Comparison of ENCODE assay signal across 28 mouse cellular contexts in genomic region chrX:99521866-99522265, GRCm38 (mm10). TPM values are rescaled to one million over a fixed set of nuclear protein-coding genes. Genes with fewer than 3 reads are reported as not detected.
DNase-seq lines count a peak whose midpoint lies in the region; ATAC-seq and TF ChIP-seq lines count a peak whose summit lies in the region.
"Had no signal": no experiment of that assay in that cellular context is flagged by ENCODE, and none has a peak within 500 bp of the region (broad histone marks: within the 10 kb centered on the region; RNA-seq: fewer than 3 reads in every experiment).

No protein-coding gene starts in this region.

- TF ChIP-seq CTCF in midbrain, postnatal 0 days (IDR thresholded peaks at IDR 0.05): no peak
- TF ChIP-seq CTCF in heart, adult 2 months (IDR thresholded peaks at IDR 0.05): no peak

- TF ChIP-seq EP300 in heart, adult 2 months (IDR thresholded peaks at IDR 0.05; ENCODE audit: insufficient read depth, low read depth, low read length): no peak

- intact Hi-C loops in heart, adult 2 months (cut with DNase I): loop anchor here (2.0 to 5.0 kb wide), 3 partner anchors 53 to 163 kb away; no protein-coding TSS in a partner anchor

- no peaks in the 10 kb centered on the region for H3K36me3 ChIP-seq in forebrain, embryonic 10.5 days (replicated peaks)
- no peaks in the 10 kb centered on the region for H3K36me3 ChIP-seq in forebrain, embryonic 16.5 days (ENCODE audit: control insufficient read depth, insufficient read depth)
- no peaks in the 10 kb centered on the region for H3K36me3 ChIP-seq in midbrain, embryonic 12.5 days
- H3K36me3 ChIP-seq in midbrain, postnatal 0 days (ENCODE audit: insufficient read depth, low read length): no peaks in the 10 kb centered on the region
- H3K36me3 ChIP-seq in forebrain, embryonic 13.5 days (ENCODE audit: poor library complexity, severe bottlenecking): no peaks in the 10 kb centered on the region
- H3K36me3 ChIP-seq in stomach, embryonic 16.5 days (ENCODE audit: control insufficient read depth, insufficient read depth, low read length): no peaks in the 10 kb centered on the region
- no peaks in the 10 kb centered on the region for H3K36me3 ChIP-seq in heart, adult 2 months (ENCODE audit: control insufficient read depth, insufficient read depth, low read length)
- H3K36me3 ChIP-seq: intestine, embryonic 15.5 days; limb, embryonic 10.5 days; limb, embryonic 15.5 days; liver, embryonic 13.5 days had no signal

- peak overlapping the region; percentile 75 for H3K27ac ChIP-seq in forebrain, embryonic 10.5 days
- no peak overlapping the region for H3K27ac ChIP-seq in forebrain, embryonic 16.5 days (ENCODE audit: low read length)
- peak overlapping the region; percentile 73; the same call in 1 of the 2 replicates for H3K27ac ChIP-seq in midbrain, embryonic 12.5 days (replicated peaks)
- no peak overlapping the region for H3K27ac ChIP-seq in midbrain, postnatal 0 days (ENCODE audit: low read depth, low read length)
- peak overlapping the region; percentile 57 for H3K27ac ChIP-seq in forebrain, embryonic 13.5 days
- peak overlapping the region; percentile 19; the same call in 1 of the 2 replicates for H3K27ac ChIP-seq in stomach, embryonic 16.5 days (ENCODE audit: low read length)
- no peak overlapping the region for H3K27ac ChIP-seq in heart, adult 2 months
- H3K27ac ChIP-seq: gastrocnemius, adult 2 months; intestine, embryonic 15.5 days; limb, embryonic 15.5 days; liver, embryonic 13.5 days had no signal

- no peak for DNase-seq in forebrain, embryonic 10.5 days (ENCODE audit: extremely low spot score, low spot score)
- no peak for DNase-seq in midbrain, postnatal 0 days (ENCODE audit: low spot score)
- DNase-seq in testis, postnatal 10 days (ENCODE audit: low spot score): no peak
- DNase-seq in heart, adult 2 months: no peak
- DNase-seq: adrenal gland, adult 2 months; adrenal gland, postnatal 36 days; cerebellum, adult 8-10 months; cerebellum, postnatal 25 days; gastrocnemius, adult 2 months; heart, postnatal 14 days; kidney, adult 2 months; kidney, postnatal 4 days; liver, embryonic 13.5 days; lung, adult 18-20 months; lung, postnatal 4 days; right cerebral cortex, adult 18-20 months; thymus, postnatal 25 days had no signal

- no peak overlapping the region for H3K4me2 ChIP-seq in forebrain, embryonic 16.5 days (ENCODE audit: low read length)
- 0 out of 2 replicates have a peak overlapping the region, but pooled peaks have one; percentile 13 for H3K4me2 ChIP-seq in midbrain, embryonic 12.5 days (replicated peaks)
- H3K4me2 ChIP-seq in midbrain, postnatal 0 days (ENCODE audit: low read depth, low read length, poor library complexity, severe bottlenecking): no peak overlapping the region
- no peak overlapping the region for H3K4me2 ChIP-seq in forebrain, embryonic 13.5 days
- no peak overlapping the region for H3K4me2 ChIP-seq in stomach, embryonic 16.5 days (ENCODE audit: low read depth, low read length)
- H3K4me2 ChIP-seq: intestine, embryonic 15.5 days; limb, embryonic 15.5 days; liver, embryonic 13.5 days had no signal

- no peak; the same call in 1 of the 2 replicates for ATAC-seq in forebrain, embryonic 16.5 days
- 0 out of 2 replicates have a peak, but pooled peaks have one; percentile 1 for ATAC-seq in midbrain, embryonic 12.5 days (ENCODE audit: low FRiP score, low read depth)
- ATAC-seq in midbrain, postnatal 0 days (ENCODE audit: low FRiP score): no peak
- ATAC-seq in forebrain, embryonic 13.5 days: no peak
- ATAC-seq in stomach, embryonic 16.5 days (ENCODE audit: insufficient read depth, low FRiP score): no peak
- ATAC-seq: intestine, embryonic 15.5 days; lung, postnatal 0 days; Patski had no signal

- no peak for TF ChIP-seq POLR2A in heart, adult 2 months (IDR thresholded peaks at IDR 0.05; ENCODE audit: insufficient read depth, low read depth, low read length)

- no peak overlapping the region for H3K4me3 ChIP-seq in forebrain, embryonic 10.5 days
- H3K4me3 ChIP-seq in forebrain, embryonic 16.5 days (replicated peaks; ENCODE audit: low read length): no peak overlapping the region
- H3K4me3 ChIP-seq in midbrain, embryonic 12.5 days: no peak overlapping the region
- no peak overlapping the region for H3K4me3 ChIP-seq in midbrain, postnatal 0 days (ENCODE audit: low read depth, low read length)
- H3K4me3 ChIP-seq in forebrain, embryonic 13.5 days: no peak overlapping the region
- no peak overlapping the region for H3K4me3 ChIP-seq in stomach, embryonic 16.5 days (replicated peaks; ENCODE audit: low read length)
- H3K4me3 ChIP-seq in heart, adult 2 months: no peak overlapping the region
- H3K4me3 ChIP-seq: gastrocnemius, adult 2 months; intestine, embryonic 15.5 days; limb, embryonic 10.5 days; limb, embryonic 15.5 days; liver, embryonic 13.5 days; megakaryocyte, embryonic 14.5 days had no signal

- WGBS in forebrain, embryonic 10.5 days: 26% methylated on average over 7 of the region's 7 CpGs
- WGBS in forebrain, embryonic 16.5 days: 36% methylated on average over 7 of the region's 7 CpGs
- WGBS in midbrain, embryonic 12.5 days: 31% methylated on average over 7 of the region's 7 CpGs
- WGBS in midbrain, postnatal 0 days: 44% methylated on average over 7 of the region's 7 CpGs
- WGBS in forebrain, embryonic 13.5 days: 29% methylated on average over 7 of the region's 7 CpGs
- WGBS in stomach, embryonic 16.5 days: 68% methylated on average over 7 of the region's 7 CpGs
- 77% methylated on average over 7 of the region's 7 CpGs for WGBS in heart, adult 2 months

- H3K27me3 ChIP-seq in forebrain, embryonic 10.5 days (ENCODE audit: poor library complexity, severe bottlenecking): peaks cover 100% of the 10 kb centered on the region
- H3K27me3 ChIP-seq in forebrain, embryonic 16.5 days (replicated peaks; ENCODE audit: control insufficient read depth, insufficient read depth, low read length): peaks cover 3% of the 10 kb centered on the region; the same call in 1 of the 2 replicates
- H3K27me3 ChIP-seq in midbrain, embryonic 12.5 days: peaks cover 82% of the 10 kb centered on the region
- peaks cover 13% of the 10 kb centered on the region for H3K27me3 ChIP-seq in midbrain, postnatal 0 days (ENCODE audit: insufficient read depth, low read length)
- H3K27me3 ChIP-seq in forebrain, embryonic 13.5 days: peaks cover 27% of the 10 kb centered on the region; the same call in 1 of the 2 replicates
- peaks cover 23% of the 10 kb centered on the region for H3K27me3 ChIP-seq in stomach, embryonic 16.5 days (ENCODE audit: control insufficient read depth, insufficient read depth, low read length)
- H3K27me3 ChIP-seq in heart, adult 2 months (ENCODE audit: control insufficient read depth, insufficient read depth, low read length): no peaks in the 10 kb centered on the region
- H3K27me3 ChIP-seq: CH12.LX had no signal

- H3K9ac ChIP-seq in forebrain, embryonic 16.5 days (replicated peaks; ENCODE audit: low read depth, low read length): no peak overlapping the region
- H3K9ac ChIP-seq in midbrain, embryonic 12.5 days (replicated peaks): no peak overlapping the region
- no peak overlapping the region for H3K9ac ChIP-seq in midbrain, postnatal 0 days (replicated peaks; ENCODE audit: low read length, poor library complexity, severe bottlenecking)
- no peak overlapping the region for H3K9ac ChIP-seq in forebrain, embryonic 13.5 days
- no peak overlapping the region for H3K9ac ChIP-seq in stomach, embryonic 16.5 days (ENCODE audit: low read length)
- no peak overlapping the region for H3K9ac ChIP-seq in heart, adult 2 months (ENCODE audit: low read depth, low read length)
- H3K9ac ChIP-seq: intestine, embryonic 15.5 days; limb, embryonic 15.5 days; liver, embryonic 13.5 days had no signal

- peaks cover 68% of the 10 kb centered on the region for H3K4me1 ChIP-seq in forebrain, embryonic 10.5 days
- peaks cover 17% of the 10 kb centered on the region for H3K4me1 ChIP-seq in forebrain, embryonic 16.5 days (replicated peaks; ENCODE audit: control insufficient read depth, insufficient read depth, low read length)
- H3K4me1 ChIP-seq in midbrain, embryonic 12.5 days: peaks cover 31% of the 10 kb centered on the region
- no peaks in the 10 kb centered on the region for H3K4me1 ChIP-seq in midbrain, postnatal 0 days (ENCODE audit: insufficient read depth, low read length)
- H3K4me1 ChIP-seq in forebrain, embryonic 13.5 days: peaks cover 35% of the 10 kb centered on the region
- peaks cover 5% of the 10 kb centered on the region; the same call in 1 of the 2 replicates for H3K4me1 ChIP-seq in stomach, embryonic 16.5 days (ENCODE audit: control insufficient read depth, insufficient read depth, low read length)
- no peaks in the 10 kb centered on the region; the same call in 1 of the 2 replicates for H3K4me1 ChIP-seq in heart, adult 2 months (ENCODE audit: control insufficient read depth, insufficient read depth, low read length)
- H3K4me1 ChIP-seq: intestine, embryonic 15.5 days; liver, embryonic 13.5 days had no signal

- no peaks in the 10 kb centered on the region for H3K9me3 ChIP-seq in forebrain, embryonic 10.5 days
- H3K9me3 ChIP-seq in forebrain, embryonic 16.5 days (ENCODE audit: control insufficient read depth, low read length): no peaks in the 10 kb centered on the region
- H3K9me3 ChIP-seq in midbrain, embryonic 12.5 days: no peaks in the 10 kb centered on the region
- H3K9me3 ChIP-seq in midbrain, postnatal 0 days (ENCODE audit: low read length): no peaks in the 10 kb centered on the region
- no peaks in the 10 kb centered on the region for H3K9me3 ChIP-seq in forebrain, embryonic 13.5 days (replicated peaks)
- H3K9me3 ChIP-seq in stomach, embryonic 16.5 days (replicated peaks; ENCODE audit: control insufficient read depth, low read length): no peaks in the 10 kb centered on the region
- H3K9me3 ChIP-seq: intestine, embryonic 15.5 days; limb, embryonic 10.5 days; limb, embryonic 15.5 days; liver, embryonic 13.5 days; megakaryocyte, embryonic 14.5 days had no signal

- no peaks in the 10 kb centered on the region for H3K79me2 ChIP-seq in heart, adult 2 months (replicated peaks; ENCODE audit: control insufficient read depth, insufficient read depth, low read length)

RNA-seq across cellular contexts. Expression of gene Pja1, which starts 50.8 kb away (rescaled TPM):
- polyA plus RNA-seq in forebrain, embryonic 10.5 days (2016; fragmentation: Nextera tagmentation; extraction: Ambion mirVana): 209 and 217 TPM in 2 replicates
- polyA plus RNA-seq in forebrain, embryonic 16.5 days (2015; fragmentation: Nextera tagmentation; extraction: Ambion mirVana): 408 and 409 TPM in 2 replicates
- 243 and 249 TPM in 2 replicates for polyA plus RNA-seq in midbrain, embryonic 12.5 days (2016; fragmentation: Nextera tagmentation; extraction: Ambion mirVana)
- total RNA-seq in midbrain, postnatal 0 days (2014; rRNA removed): 250 and 271 TPM in 2 replicates
- polyA plus RNA-seq in midbrain, postnatal 0 days (2015; fragmentation: Nextera tagmentation; extraction: Ambion mirVana): 405 and 423 TPM in 2 replicates
- polyA plus RNA-seq in forebrain, embryonic 13.5 days (2015; fragmentation: Nextera tagmentation; extraction: Ambion mirVana): 316 and 321 TPM in 2 replicates
- polyA plus RNA-seq in stomach, embryonic 16.5 days (2015; fragmentation: Nextera tagmentation; extraction: Ambion mirVana): 148 and 149 TPM in 2 replicates
- 10 to 100 TPM; 22.7 to 24.8 TPM for total RNA-seq in heart, adult 2 months (2021)
- 19.9 and 27.2 TPM in 2 replicates for polyA plus RNA-seq in heart, adult 2 months (2012; rRNA removed)

Comparison
In these comparisons a context has a peak if more than half of its experiments do, and no peak if none do; other contexts are left out.
1. H3K27ac ChIP-seq: peak in forebrain, embryonic 10.5 days (single experiment), midbrain, embryonic 12.5 days (single experiment), forebrain, embryonic 13.5 days (single experiment) and stomach, embryonic 16.5 days (single experiment); none in forebrain, embryonic 16.5 days (single experiment), midbrain, postnatal 0 days (single experiment) and heart, adult 2 months (single experiment).